Mouse (Mus musculus): ENCODE measurements around the gene Olfr1373. TPM values are rescaled to one million over a fixed set of nuclear protein-coding genes. Genes with fewer than 3 reads are reported as not detected.

The Olfr1373 gene
- total and polyA plus RNA-seq, 3 experiments, result not detected

DNA sequence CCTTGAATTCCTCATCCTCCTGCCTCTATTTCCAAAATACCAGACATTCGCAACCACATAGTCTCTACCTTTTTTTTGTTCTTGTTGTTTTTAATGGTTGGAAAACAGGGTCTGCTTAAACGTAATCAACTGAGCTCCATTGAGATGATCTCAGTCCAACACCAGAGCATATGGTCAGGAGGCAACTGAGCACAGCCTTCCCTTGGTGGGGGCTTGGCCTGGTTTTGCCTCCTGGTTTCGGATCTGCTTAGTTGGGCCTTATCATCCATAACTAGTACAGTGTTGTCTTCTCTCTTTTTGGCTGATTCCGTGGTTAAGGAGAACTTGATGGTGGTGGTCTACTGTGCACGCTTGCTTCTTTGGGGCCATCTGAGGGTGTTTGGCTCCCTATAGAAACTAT, 36.5 kb downstream of the Olfr1373 start:
- ATAC-seq (ENCODE audit: extremely low read depth, insufficient number of reproducible peaks, low FRiP score, poor library complexity, severe bottlenecking) (no peak), DNase-seq (ENCODE audit: low spot score) (no peak)
- H3K4me1 ChIP-seq (ENCODE audit: insufficient read depth, low read depth, low read length), result peaks cover 36% of the 10 kb centered on the region
- H3K4me3 ChIP-seq (ENCODE audit: low read depth, low read length), result no peak overlapping the region
- H3K27me3 ChIP-seq (ENCODE audit: insufficient read depth, low read length), result no peaks in the 10 kb centered on the region
- peaks cover 50% of the 10 kb centered on the region for H3K36me3 ChIP-seq (replicated peaks)
- no peaks in the 10 kb centered on the region for H3K9me3 ChIP-seq (replicated peaks)
- TF ChIP-seq GATA2 (IDR thresholded peaks at IDR 0.05; ENCODE audit: borderline replicate concordance, low read depth, low read length), result no peak
- TF ChIP-seq GATA1 (IDR thresholded peaks at IDR 0.05; ENCODE audit: borderline replicate concordance, low read length), result no peak
- no peak for TF ChIP-seq CTCF (IDR thresholded peaks at IDR 0.05; ENCODE audit: low read depth, low read length)
- TF ChIP-seq TAL1 (conservative IDR thresholded peaks at IDR 0.05; ENCODE audit: low read depth, low read length), result no peak
- TF ChIP-seq POLR2AphosphoS5 (IDR thresholded peaks at IDR 0.05; ENCODE audit: insufficient replicate concordance, low read depth, low read length), result no peak

GRCm38 (mm10) chr11:52106438-52106837, 38.9 kb downstream of the Olfr1373 start:
- TF ChIP-seq CTCF (IDR thresholded peaks at IDR 0.05; ENCODE audit: low read depth, low read length), result no peak
- no peak for TF ChIP-seq GATA2 (IDR thresholded peaks at IDR 0.05; ENCODE audit: borderline replicate concordance, low read depth, low read length)
- TF ChIP-seq GATA1 (IDR thresholded peaks at IDR 0.05; ENCODE audit: borderline replicate concordance, low read length), result no peak
- TF ChIP-seq POLR2AphosphoS5 (IDR thresholded peaks at IDR 0.05; ENCODE audit: insufficient replicate concordance, low read depth, low read length), result no peak
- TF ChIP-seq TAL1 (conservative IDR thresholded peaks at IDR 0.05; ENCODE audit: low read depth, low read length), result no peak

GRCm38 (mm10) chr11:52106037-52106436, 39.3 kb downstream of the Olfr1373 start:
- Histone ChIP-seq H3K36me3 (replicated peaks) (peaks cover 47% of the 10 kb centered on the region), H3K27me3 (ENCODE audit: insufficient read depth, low read length) (no peaks in the 10 kb centered on the region), H3K4me3 (ENCODE audit: low read depth, low read length) (no peak overlapping the region), H3K9me3 (replicated peaks) (no peaks in the 10 kb centered on the region), H3K4me1 (ENCODE audit: insufficient read depth, low read depth, low read length) (peaks cover 53% of the 10 kb centered on the region)
- no peak for ATAC-seq (ENCODE audit: extremely low read depth, insufficient number of reproducible peaks, low FRiP score, poor library complexity, severe bottlenecking)
- no peak for TF ChIP-seq CTCF (IDR thresholded peaks at IDR 0.05; ENCODE audit: low read depth, low read length)
- no peak for TF ChIP-seq TAL1 (conservative IDR thresholded peaks at IDR 0.05; ENCODE audit: low read depth, low read length)
- TF ChIP-seq GATA2 (IDR thresholded peaks at IDR 0.05; ENCODE audit: borderline replicate concordance, low read depth, low read length), result no peak
- no peak for TF ChIP-seq POLR2AphosphoS5 (IDR thresholded peaks at IDR 0.05; ENCODE audit: insufficient replicate concordance, low read depth, low read length)
- no peak for TF ChIP-seq GATA1 (IDR thresholded peaks at IDR 0.05; ENCODE audit: borderline replicate concordance, low read length)
- DNase-seq (ENCODE audit: low spot score), result no peak

More at GRCm38 (mm10) chr11:52106438-52106837, 38.9 kb downstream of the Olfr1373 start:
- no peak for DNase-seq (ENCODE audit: low spot score)
- Histone ChIP-seq H3K27me3 (ENCODE audit: insufficient read depth, low read length) (no peaks in the 10 kb centered on the region), H3K36me3 (replicated peaks) (peaks cover 43% of the 10 kb centered on the region), H3K4me3 (ENCODE audit: low read depth, low read length) (no peak overlapping the region), H3K4me1 (ENCODE audit: insufficient read depth, low read depth, low read length) (peaks cover 49% of the 10 kb centered on the region), H3K9me3 (replicated peaks) (no peaks in the 10 kb centered on the region)
- ATAC-seq (ENCODE audit: extremely low read depth, insufficient number of reproducible peaks, low FRiP score, poor library complexity, severe bottlenecking), result no peak

- no peak overlapping the region for H3K4me3 ChIP-seq (ENCODE audit: low read depth, low read length)
- peaks cover 58% of the 10 kb centered on the region for H3K4me1 ChIP-seq (ENCODE audit: insufficient read depth, low read depth, low read length)
- TF ChIP-seq POLR2AphosphoS5 (IDR thresholded peaks at IDR 0.05; ENCODE audit: insufficient replicate concordance, low read depth, low read length) (no peak), TAL1 (conservative IDR thresholded peaks at IDR 0.05; ENCODE audit: low read depth, low read length) (no peak)
- ATAC-seq (ENCODE audit: extremely low read depth, insufficient number of reproducible peaks, low FRiP score, poor library complexity, severe bottlenecking) (no peak), DNase-seq (ENCODE audit: low spot score) (no peak)
- H3K27me3 ChIP-seq (ENCODE audit: insufficient read depth, low read length), result no peaks in the 10 kb centered on the region
- no peaks in the 10 kb centered on the region for H3K9me3 ChIP-seq (replicated peaks)
- H3K36me3 ChIP-seq (replicated peaks), result peaks cover 50% of the 10 kb centered on the region
These were observed 39.8 kb downstream of the Olfr1373 start for GRCm38 (mm10) chr11:52105503-52105902.

DNA sequence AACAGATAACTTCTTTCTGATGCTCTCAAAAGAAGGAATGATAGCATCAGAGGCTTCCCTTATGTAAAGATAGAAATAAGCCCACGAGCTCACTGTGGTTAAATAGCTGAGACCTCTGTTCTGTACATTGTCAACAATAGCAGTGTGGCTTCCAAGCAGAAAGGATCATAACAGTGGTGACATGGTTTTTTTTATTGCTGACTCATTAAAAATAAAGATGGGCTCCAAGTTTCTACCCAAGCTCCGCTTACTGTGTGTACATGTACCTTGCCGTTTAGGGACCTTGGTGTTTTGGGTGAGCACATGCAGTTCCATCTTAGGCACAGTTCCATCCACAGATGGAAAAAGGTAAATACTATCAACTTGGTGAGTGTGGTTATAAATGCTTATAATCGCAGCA, 42.4 kb downstream of the Olfr1373 start:
- H3K36me3 ChIP-seq (replicated peaks), result peaks cover 40% of the 10 kb centered on the region
- TF ChIP-seq TAL1 (conservative IDR thresholded peaks at IDR 0.05; ENCODE audit: low read depth, low read length) (no peak), GATA1 (IDR thresholded peaks at IDR 0.05; ENCODE audit: borderline replicate concordance, low read length) (no peak), POLR2AphosphoS5 (IDR thresholded peaks at IDR 0.05; ENCODE audit: insufficient replicate concordance, low read depth, low read length) (no peak), CTCF (IDR thresholded peaks at IDR 0.05; ENCODE audit: low read depth, low read length) (no peak), GATA2 (IDR thresholded peaks at IDR 0.05; ENCODE audit: borderline replicate concordance, low read depth, low read length) (no peak)

DNA sequence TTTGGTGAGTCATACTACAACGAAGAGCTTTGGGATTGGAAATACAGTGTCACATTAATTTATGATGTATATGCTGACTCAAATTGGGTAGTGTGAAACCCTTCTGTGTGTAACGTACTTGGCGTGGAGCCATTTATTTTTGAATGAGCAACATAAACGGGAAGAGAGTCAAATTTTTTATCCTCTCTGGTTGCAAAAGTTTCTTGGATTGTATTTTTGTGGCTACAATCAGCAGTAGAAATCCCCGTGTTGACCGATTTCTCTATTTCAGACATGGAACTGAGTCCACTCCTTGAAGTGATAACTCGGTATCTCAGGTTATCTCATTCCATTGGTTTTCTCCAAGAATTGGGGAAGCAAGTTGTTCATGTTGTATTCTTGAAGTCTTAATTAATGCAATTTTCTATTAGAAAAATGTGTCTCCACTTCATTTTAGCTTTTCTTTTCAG, 45.5 kb downstream of the Olfr1373 start:
- Histone ChIP-seq H3K27me3 (ENCODE audit: insufficient read depth, low read length) (no peaks in the 10 kb centered on the region), H3K9me3 (replicated peaks) (no peaks in the 10 kb centered on the region), H3K4me3 (ENCODE audit: low read depth, low read length) (peak overlapping the region; percentile 97), H3K36me3 (replicated peaks) (peaks cover 29% of the 10 kb centered on the region), H3K4me1 (ENCODE audit: insufficient read depth, low read depth, low read length) (peaks cover 54% of the 10 kb centered on the region)
- DNase-seq (ENCODE audit: low spot score) (peak; percentile 3), ATAC-seq (ENCODE audit: extremely low read depth, insufficient number of reproducible peaks, low FRiP score, poor library complexity, severe bottlenecking) (no peak)
- TF ChIP-seq POLR2AphosphoS5 (IDR thresholded peaks at IDR 0.05; ENCODE audit: insufficient replicate concordance, low read depth, low read length) (no peak), CTCF (IDR thresholded peaks at IDR 0.05; ENCODE audit: low read depth, low read length) (no peak), GATA2 (IDR thresholded peaks at IDR 0.05; ENCODE audit: borderline replicate concordance, low read depth, low read length) (no peak), GATA1 (IDR thresholded peaks at IDR 0.05; ENCODE audit: borderline replicate concordance, low read length) (no peak), TAL1 (conservative IDR thresholded peaks at IDR 0.05; ENCODE audit: low read depth, low read length) (no peak)

More for the DNA sequence above, 42.4 kb downstream of the Olfr1373 start:
- H3K4me1 ChIP-seq (ENCODE audit: insufficient read depth, low read depth, low read length), result peaks cover 54% of the 10 kb centered on the region
- H3K4me3 ChIP-seq (ENCODE audit: low read depth, low read length), result no peak overlapping the region
- no peak for ATAC-seq (ENCODE audit: extremely low read depth, insufficient number of reproducible peaks, low FRiP score, poor library complexity, severe bottlenecking)
- no peak for DNase-seq (ENCODE audit: low spot score)
- no peaks in the 10 kb centered on the region for H3K27me3 ChIP-seq (ENCODE audit: insufficient read depth, low read length)
- no peaks in the 10 kb centered on the region for H3K9me3 ChIP-seq (replicated peaks)
